Mouse (Mus musculus) ovary, postnatal 36 days (tissue): Measurements from ENCODE around the gene Fcmr.

Experiments used
- DNase-seq: peaks from one replicate; pipeline ENCODE4 v3.0.0; 2022; ENCODE audit warnings: low spot score, mixed read lengths

Gene Fcmr

GRCm38 (mm10) chr1:130864238-130864637 lies 1.2 kb upstream of the Fcmr start:
- DNase-seq = no peak

GRCm38 (mm10) chr1:130864741-130865140 lies 728 bp upstream of the Fcmr start:
- no peak for DNase-seq

- DNase-seq = no peak
These were observed 7.4 kb downstream of the Fcmr start for GRCm38 (mm10) chr1:130872912-130873311.

- no peak for DNase-seq
These were observed 9.7 kb downstream of the Fcmr start for GRCm38 (mm10) chr1:130875139-130875538.

GRCm38 (mm10) chr1:130875910-130876309 lies 10.4 kb downstream of the Fcmr start:
- no peak for DNase-seq

- no peak for DNase-seq
These were observed 11.6 kb downstream of the Fcmr start for GRCm38 (mm10) chr1:130876931-130877509.

GRCm38 (mm10) chr1:130877889-130878614 lies 12.6 kb downstream of the Fcmr start:
- no peak for DNase-seq

- DNase-seq = no peak
These were observed 14.5 kb downstream of the Fcmr start for GRCm38 (mm10) chr1:130879927-130880326.

- no peak for DNase-seq
These were observed 17.7 kb downstream of the Fcmr start for GRCm38 (mm10) chr1:130883146-130883545.

GRCm38 (mm10) chr1:130887354-130887753 lies 21.9 kb downstream of the Fcmr start, which contains the start of gene Il24:
Il24 (minus strand) TSS chr1:130887454.
- DNase-seq = no peak

GRCm38 (mm10) chr1:130892446-130892845 lies 27.0 kb downstream of the Fcmr start:
- DNase-seq = no peak

GRCm38 (mm10) chr1:130893329-130894040 lies 28.0 kb downstream of the Fcmr start:
- DNase-seq = no peak

- DNase-seq = no peak
These were observed 29.0 kb downstream of the Fcmr start for GRCm38 (mm10) chr1:130894468-130894867.

GRCm38 (mm10) chr1:130902505-130902904 lies 37.0 kb downstream of the Fcmr start:
- no peak for DNase-seq

GRCm38 (mm10) chr1:130911401-130912010 lies 46.0 kb downstream of the Fcmr start, which contains the start of gene Il20:
Il20 (minus strand) TSS chr1:130911451.
- DNase-seq = no peak

- no peak for DNase-seq
These were observed 53.0 kb downstream of the Fcmr start for GRCm38 (mm10) chr1:130918323-130918980.

GRCm38 (mm10) chr1:130926484-130926883 lies 61.0 kb downstream of the Fcmr start:
- no peak for DNase-seq
